Mouse (Mus musculus): Measurements from ENCODE around the gene H2-Ke6. TPM values are rescaled to one million over a fixed set of nuclear protein-coding genes. Genes with fewer than 3 reads are reported as not detected.

Gene H2-Ke6
- polyA plus RNA-seq, 1 experiment, result 127 TPM

- WGBS, result 10% methylated on average over 29 of the region's 36 CpGs
- Histone ChIP-seq H3K27me3 (ENCODE audit: control insufficient read depth, insufficient read depth, low read length) (no peaks in the 10 kb centered on the region), H3K4me1 (replicated peaks; ENCODE audit: control insufficient read depth, insufficient read depth, low read length) (peaks cover 48% of the 10 kb centered on the region), H3K4me3 (ENCODE audit: control insufficient read depth, insufficient read depth, low read length) (peak overlapping the region; percentile 69), H3K27ac (ENCODE audit: control insufficient read depth, insufficient read depth, low read length) (peak overlapping the region; percentile 19), H3K36me3 (ENCODE audit: control insufficient read depth, insufficient read depth, low read length) (no peaks in the 10 kb centered on the region)
- DNase-seq, result peak; percentile 58
- TF ChIP-seq CTCF (IDR thresholded peaks at IDR 0.05; ENCODE audit: borderline replicate concordance, control insufficient read depth, extremely low read depth, insufficient read depth, low read length, poor library complexity) (no peak), POLR2A (IDR thresholded peaks at IDR 0.05; ENCODE audit: control insufficient read depth, extremely low read depth, insufficient read depth, low read length, poor library complexity) (no peak)
Observed at GRCm38 (mm10) chr17:34026917-34027655, 774 bp downstream of the H2-Ke6 start.

GRCm38 (mm10) chr17:34026221-34026620 is 1.6 kb downstream of the H2-Ke6 start:
- no peak for TF ChIP-seq POLR2A (IDR thresholded peaks at IDR 0.05; ENCODE audit: control insufficient read depth, extremely low read depth, insufficient read depth, low read length, poor library complexity)
- TF ChIP-seq CTCF (IDR thresholded peaks at IDR 0.05; ENCODE audit: borderline replicate concordance, control insufficient read depth, extremely low read depth, insufficient read depth, low read length, poor library complexity), result no peak
- Histone ChIP-seq H3K4me3 (ENCODE audit: control insufficient read depth, insufficient read depth, low read length) (no peak overlapping the region), H3K4me1 (replicated peaks; ENCODE audit: control insufficient read depth, insufficient read depth, low read length) (peaks cover 48% of the 10 kb centered on the region), H3K27ac (ENCODE audit: control insufficient read depth, insufficient read depth, low read length) (no peak overlapping the region), H3K36me3 (ENCODE audit: control insufficient read depth, insufficient read depth, low read length) (no peaks in the 10 kb centered on the region), H3K27me3 (ENCODE audit: control insufficient read depth, insufficient read depth, low read length) (no peaks in the 10 kb centered on the region)
- WGBS, result 45% methylated on average over 2 of the region's 2 CpGs
- no peak for DNase-seq

GRCm38 (mm10) chr17:34025756-34026151 is 2.1 kb downstream of the H2-Ke6 start:
- Histone ChIP-seq H3K36me3 (ENCODE audit: control insufficient read depth, insufficient read depth, low read length) (no peaks in the 10 kb centered on the region), H3K27ac (ENCODE audit: control insufficient read depth, insufficient read depth, low read length) (no peak overlapping the region), H3K4me1 (replicated peaks; ENCODE audit: control insufficient read depth, insufficient read depth, low read length) (peaks cover 46% of the 10 kb centered on the region), H3K4me3 (ENCODE audit: control insufficient read depth, insufficient read depth, low read length) (no peak overlapping the region), H3K27me3 (ENCODE audit: control insufficient read depth, insufficient read depth, low read length) (no peaks in the 10 kb centered on the region)
- DNase-seq, result no peak
- no peak for TF ChIP-seq POLR2A (IDR thresholded peaks at IDR 0.05; ENCODE audit: control insufficient read depth, extremely low read depth, insufficient read depth, low read length, poor library complexity)
- no peak for TF ChIP-seq CTCF (IDR thresholded peaks at IDR 0.05; ENCODE audit: borderline replicate concordance, control insufficient read depth, extremely low read depth, insufficient read depth, low read length, poor library complexity)
- 76% methylated on average over 7 of the region's 7 CpGs for WGBS

GRCm38 (mm10) chr17:34024861-34025755 is 2.8 kb downstream of the H2-Ke6 start:
- Histone ChIP-seq H3K4me3 (ENCODE audit: control insufficient read depth, insufficient read depth, low read length) (peak overlapping the region; percentile 74), H3K36me3 (ENCODE audit: control insufficient read depth, insufficient read depth, low read length) (no peaks in the 10 kb centered on the region), H3K4me1 (replicated peaks; ENCODE audit: control insufficient read depth, insufficient read depth, low read length) (peaks cover 39% of the 10 kb centered on the region), H3K27ac (ENCODE audit: control insufficient read depth, insufficient read depth, low read length) (no peak overlapping the region; the same call in 1 of the 2 replicates), H3K27me3 (ENCODE audit: control insufficient read depth, insufficient read depth, low read length) (no peaks in the 10 kb centered on the region)
- DNase-seq, result no peak
- TF ChIP-seq CTCF (IDR thresholded peaks at IDR 0.05; ENCODE audit: borderline replicate concordance, control insufficient read depth, extremely low read depth, insufficient read depth, low read length, poor library complexity), result 0 out of 2 replicates have a peak, but pooled peaks have one; percentile 5
- peak; percentile 19; the same call in 1 of the 2 replicates for TF ChIP-seq POLR2A (IDR thresholded peaks at IDR 0.05; ENCODE audit: control insufficient read depth, extremely low read depth, insufficient read depth, low read length, poor library complexity)
- WGBS, result 4% methylated on average over 57 of the region's 57 CpGs

GRCm38 (mm10) chr17:34024317-34024821 is 3.5 kb downstream of the H2-Ke6 start, which contains the start of gene Ring1:
Gene Ring1 (minus strand): TSS chr17:34024680.
- no peak within 1 kb of the TSS; the same call in 1 of the 2 replicates for H3K27ac ChIP-seq (ENCODE audit: control insufficient read depth, insufficient read depth, low read length)
- TF ChIP-seq CTCF (IDR thresholded peaks at IDR 0.05; ENCODE audit: borderline replicate concordance, control insufficient read depth, extremely low read depth, insufficient read depth, low read length, poor library complexity) (0 out of 2 replicates have a peak, but pooled peaks have one; percentile 28), POLR2A (IDR thresholded peaks at IDR 0.05; ENCODE audit: control insufficient read depth, extremely low read depth, insufficient read depth, low read length, poor library complexity) (peak; percentile 81)
- H3K4me1 ChIP-seq (replicated peaks; ENCODE audit: control insufficient read depth, insufficient read depth, low read length), result peaks cover 35% of the 10 kb centered on the region
- peak; percentile 89 for DNase-seq
- under 1% methylated on average over 47 of the region's 58 CpGs for WGBS
- peak within 1 kb of the TSS; percentile 74 for H3K4me3 ChIP-seq (ENCODE audit: control insufficient read depth, insufficient read depth, low read length)
- H3K36me3 ChIP-seq (ENCODE audit: control insufficient read depth, insufficient read depth, low read length), result no peaks in the 10 kb centered on the region
- H3K27me3 ChIP-seq (ENCODE audit: control insufficient read depth, insufficient read depth, low read length), result no peaks in the 10 kb centered on the region

- Histone ChIP-seq H3K27ac (ENCODE audit: control insufficient read depth, insufficient read depth, low read length) (no peak overlapping the region), H3K4me1 (replicated peaks; ENCODE audit: control insufficient read depth, insufficient read depth, low read length) (peaks cover 35% of the 10 kb centered on the region), H3K4me3 (ENCODE audit: control insufficient read depth, insufficient read depth, low read length) (no peak overlapping the region; the same call in 1 of the 2 replicates), H3K27me3 (ENCODE audit: control insufficient read depth, insufficient read depth, low read length) (no peaks in the 10 kb centered on the region), H3K36me3 (ENCODE audit: control insufficient read depth, insufficient read depth, low read length) (no peaks in the 10 kb centered on the region)
- no peak for DNase-seq
- 80% methylated on average over 9 of the region's 9 CpGs for WGBS
- no peak for TF ChIP-seq CTCF (IDR thresholded peaks at IDR 0.05; ENCODE audit: borderline replicate concordance, control insufficient read depth, extremely low read depth, insufficient read depth, low read length, poor library complexity)
Observed at GRCm38 (mm10) chr17:34023678-34024077, 4.2 kb downstream of the H2-Ke6 start.

All from thymus, adult 2 months (tissue).